Mouse (Mus musculus) MEL (cell line): ENCODE measurements at regions not wholly inside any gene's neighbourhood (a gene's known extent, or its start where the extent isn't known, plus 50 kb on each side); places are given as distances from the start of the nearest gene placed in this dataset.
A peak's percentile ranks its signal among the peaks of the same experiment; 100 is the strongest.

Experiments
- DNase-seq: peaks from one replicate; pipeline ENCODE4 v3.0.0; 2011; ENCODE audit warnings: low read depth, low spot score
- H3K27ac ChIP-seq: 2 replicates; pipeline ENCODE4 v1.5.1; 2012; ENCODE audit warnings: low read depth, mild to moderate bottlenecking, control low read depth, low read length, moderate library complexity; ENCODE audit not compliant: control insufficient read depth
- H3K27me3 ChIP-seq, 2 experiments: fragments of 150-350 bp in 1 of 2; sonication (generic) in 1 of 2; 2 replicates each; pipeline ENCODE4 v1.6.1; 2012; ENCODE audit warnings: low read length in 2 of 2, mild to moderate bottlenecking in 2 of 2, improper control_type of control experiment in 1 of 2, moderate library complexity in 1 of 2; ENCODE audit not compliant: insufficient read depth in 2 of 2, control insufficient read depth in 1 of 2
- H3K36me3 ChIP-seq, 2 experiments: 2 replicates each; pipeline ENCODE4 v1.6.1; 2012 to 2014; ENCODE audit warnings: low read length in 2 of 2, improper control_type of control experiment in 1 of 2, inconsistent platforms in 1 of 2, mild to moderate bottlenecking in 1 of 2; ENCODE audit not compliant: insufficient read depth in 2 of 2, control insufficient read depth in 1 of 2
- H3K4me1 ChIP-seq, 2 experiments: fragments of 150-350 bp in 1 of 2; sonication (generic) in 1 of 2; 2 replicates each; pipeline ENCODE4 v1.6.1; 2012; ENCODE audit warnings: low read length in 2 of 2, improper control_type of control experiment in 1 of 2, mild to moderate bottlenecking in 1 of 2; ENCODE audit not compliant: insufficient read depth in 2 of 2, control insufficient read depth in 1 of 2
- H3K4me3 ChIP-seq, 2 experiments: fragments of 150-350 bp in 1 of 2; sonication (generic) in 1 of 2; 2 replicates each; pipeline ENCODE4 v1.5.1; 2012; ENCODE audit warnings: low read depth in 2 of 2, low read length in 2 of 2, mild to moderate bottlenecking in 2 of 2, moderate library complexity in 2 of 2, control low read depth in 1 of 2, improper control_type of control experiment in 1 of 2; ENCODE audit not compliant: control insufficient read depth in 1 of 2, insufficient read depth in 1 of 2
- H3K79me2 ChIP-seq: 2 replicates; pipeline ENCODE4 v1.6.1; 2012; ENCODE audit warnings: mild to moderate bottlenecking, low read length, moderate library complexity; ENCODE audit not compliant: control insufficient read depth, poor library complexity, insufficient read depth
- H3K9ac ChIP-seq: 2 replicates; pipeline ENCODE4 v1.6.1; 2012; ENCODE audit warnings: low read depth, mild to moderate bottlenecking, control low read depth, low read length, moderate library complexity; ENCODE audit not compliant: control insufficient read depth, poor library complexity, severe bottlenecking
- H3K9me3 ChIP-seq: fragments of 150-350 bp; sonication (generic); replicated peaks from 2 replicates; pipeline ENCODE4 v1.6.1; 2012; ENCODE audit warnings: mild to moderate bottlenecking, low read length, improper control_type of control experiment, moderate library complexity; ENCODE audit not compliant: insufficient read depth
- CTCF ChIP-seq, 3 experiments: IDR thresholded peaks in 2 of 3; conservative IDR thresholded peaks in 1 of 3; 2 replicates each; pipeline ENCODE4 v1.5.1; 2011 to 2012; ENCODE audit warnings: low read length in 3 of 3, low read depth in 2 of 3, mild to moderate bottlenecking in 2 of 3, improper control_type of control experiment in 1 of 3, inconsistent platforms in 1 of 3, mixed read lengths in 1 of 3, moderate library complexity in 1 of 3; ENCODE audit not compliant: control insufficient read depth in 1 of 3, insufficient read depth in 1 of 3, poor library complexity in 1 of 3, severe bottlenecking in 1 of 3
- ELF1 ChIP-seq: IDR thresholded peaks from 2 replicates; pipeline ENCODE4 v1.6.1; 2014; ENCODE audit warnings: low read depth, mild to moderate bottlenecking, inconsistent platforms, low read length, improper control_type of control experiment, moderate library complexity
- EP300 ChIP-seq, 2 experiments: IDR thresholded peaks; 2 replicates each; pipeline ENCODE4 v1.6.1; 2011; ENCODE audit warnings: improper control_type of control experiment in 2 of 2, low read length in 2 of 2, low read depth in 1 of 2, mild to moderate bottlenecking in 1 of 2
- GABPA ChIP-seq: IDR thresholded peaks from 2 replicates; pipeline ENCODE4 v1.6.1; 2012; ENCODE audit warnings: low read depth, mild to moderate bottlenecking, inconsistent platforms, low read length, improper control_type of control experiment, moderate library complexity
- JUND ChIP-seq: IDR thresholded peaks from 2 replicates; pipeline ENCODE4 v1.6.1; 2011; ENCODE audit warnings: low read depth, mild to moderate bottlenecking, improper control_type of control experiment, low read length
- KAT2A ChIP-seq: conservative IDR thresholded peaks from 2 replicates; pipeline ENCODE4 v1.6.1; 2012; ENCODE audit warnings: low read depth, low read length, improper control_type of control experiment, inconsistent platforms
- MAFK ChIP-seq: IDR thresholded peaks from 2 replicates; pipeline ENCODE4 v1.6.1; 2011; ENCODE audit warnings: low read depth, mild to moderate bottlenecking, low read length, improper control_type of control experiment, borderline replicate concordance
- MAX ChIP-seq: IDR thresholded peaks from 2 replicates; pipeline ENCODE4 v1.6.1; 2011; ENCODE audit warnings: low read length, improper control_type of control experiment
- MAZ ChIP-seq: IDR thresholded peaks from 2 replicates; pipeline ENCODE4 v1.6.1; 2012; ENCODE audit warnings: low read depth, mild to moderate bottlenecking, inconsistent platforms, low read length, improper control_type of control experiment
- NELFE ChIP-seq: IDR thresholded peaks from 2 replicates; pipeline ENCODE4 v1.6.1; 2011; ENCODE audit warnings: low read depth, low read length, improper control_type of control experiment
- NRF1 ChIP-seq: IDR thresholded peaks from 2 replicates; pipeline ENCODE4 v1.6.1; 2014; ENCODE audit warnings: low read depth, mild to moderate bottlenecking, inconsistent platforms, low read length, improper control_type of control experiment, moderate library complexity; ENCODE audit not compliant: poor library complexity, insufficient read depth, severe bottlenecking
- POLR2A ChIP-seq, 2 experiments: IDR thresholded peaks; 2 replicates each; pipeline ENCODE4 v1.6.1; 2011 to 2012; ENCODE audit warnings: low read length in 2 of 2, mild to moderate bottlenecking in 2 of 2, control low read depth in 1 of 2, improper control_type of control experiment in 1 of 2, low read depth in 1 of 2, moderate library complexity in 1 of 2; ENCODE audit not compliant: control insufficient read depth in 1 of 2, insufficient read depth in 1 of 2, poor library complexity in 1 of 2
- POLR2AphosphoS2 ChIP-seq: IDR thresholded peaks from 2 replicates; pipeline ENCODE4 v1.6.1; 2011; ENCODE audit warnings: low read length, improper control_type of control experiment
- RAD21 ChIP-seq: IDR thresholded peaks from 2 replicates; pipeline ENCODE4 v1.6.1; 2011; ENCODE audit warnings: mild to moderate bottlenecking, low read depth, low read length, improper control_type of control experiment
- RCOR1 ChIP-seq: IDR thresholded peaks from 2 replicates; pipeline ENCODE4 v1.6.1; 2012; ENCODE audit warnings: low read depth, mild to moderate bottlenecking, inconsistent platforms, low read length, improper control_type of control experiment
- UBTF ChIP-seq: IDR thresholded peaks from 2 replicates; pipeline ENCODE4 v1.6.1; 2012; ENCODE audit warnings: low read depth, mild to moderate bottlenecking, inconsistent platforms, low read length, improper control_type of control experiment, moderate library complexity, borderline replicate concordance; ENCODE audit not compliant: insufficient read depth
- USF1 ChIP-seq: IDR thresholded peaks from 2 replicates; pipeline ENCODE4 v1.6.1; 2014; ENCODE audit warnings: low read depth, mild to moderate bottlenecking, inconsistent platforms, low read length, improper control_type of control experiment, moderate library complexity
- ZC3H11A ChIP-seq: IDR thresholded peaks from 2 replicates; pipeline ENCODE4 v1.6.1; 2012; ENCODE audit warnings: low read depth, mild to moderate bottlenecking, inconsistent platforms, low read length, improper control_type of control experiment
- ZMIZ1 ChIP-seq: IDR thresholded peaks from 2 replicates; pipeline ENCODE4 v1.6.1; 2012; ENCODE audit warnings: low read depth, mild to moderate bottlenecking, inconsistent platforms, low read length, improper control_type of control experiment, moderate library complexity
- ZNF384 ChIP-seq: IDR thresholded peaks from 2 replicates; pipeline ENCODE4 v1.6.1; 2012; ENCODE audit warnings: low read depth, mild to moderate bottlenecking, inconsistent platforms, low read length, improper control_type of control experiment

DNA sequence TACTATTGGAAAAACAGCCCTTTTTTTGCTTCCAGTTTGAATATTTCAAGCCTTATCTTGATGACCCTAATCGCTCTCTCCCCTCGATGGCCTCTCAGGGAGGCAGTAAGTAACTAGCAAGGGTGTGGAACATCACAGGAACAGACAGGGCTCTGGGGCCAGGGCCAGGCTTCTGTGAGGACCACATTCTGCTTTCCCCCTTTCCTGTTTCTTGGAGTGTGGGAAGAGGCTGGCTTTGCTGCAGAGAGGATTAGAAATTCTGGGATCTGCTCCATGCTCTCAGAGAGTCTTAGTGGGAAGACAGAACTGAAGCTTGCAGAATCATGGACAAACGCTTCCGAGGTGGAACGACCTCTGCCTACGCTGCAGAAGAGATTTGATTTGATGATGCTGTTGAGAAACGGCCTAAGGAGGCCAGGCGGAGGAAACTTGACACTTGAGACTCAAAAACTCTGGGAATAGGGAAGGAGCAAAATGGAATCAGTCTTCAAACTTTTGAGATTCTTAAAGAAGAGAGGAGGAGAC is 316.3 kb upstream of the Clint1 start:
- H3K4me3 ChIP-seq, result no peak overlapping the region
- no peak for DNase-seq
- no peaks in the 10 kb centered on the region for H3K4me1 ChIP-seq
- H3K27me3 ChIP-seq, result no peaks in the 10 kb centered on the region
- TF ChIP-seq ZNF384 (no peak), GABPA (no peak), JUND (no peak), ZMIZ1 (no peak), NRF1 (no peak), MAZ (no peak)
- no peak overlapping the region for H3K27ac ChIP-seq
- no peaks in the 10 kb centered on the region for H3K79me2 ChIP-seq
- no peaks in the 10 kb centered on the region for H3K9me3 ChIP-seq
- no peak overlapping the region for H3K9ac ChIP-seq
- no peaks in the 10 kb centered on the region for H3K36me3 ChIP-seq

DNA sequence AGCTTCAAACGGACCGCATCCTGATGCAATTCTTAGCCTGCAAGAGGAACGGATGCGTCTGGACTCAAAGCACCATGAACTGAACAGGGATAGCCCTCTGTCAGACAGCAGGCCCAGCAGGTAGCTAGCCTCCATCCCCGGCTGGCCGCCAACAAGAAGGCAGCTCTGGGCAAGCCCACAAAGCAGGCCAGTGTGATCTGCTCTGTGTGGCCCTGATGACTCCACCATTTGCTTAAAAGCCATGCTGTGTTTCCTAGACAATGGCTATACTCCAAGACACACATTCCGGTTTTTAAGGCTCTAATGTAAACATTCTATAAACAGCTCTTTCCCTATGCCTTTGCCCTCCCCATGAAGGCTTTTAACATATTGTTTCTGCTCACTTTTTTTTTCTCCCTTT is 313.8 kb upstream of the Clint1 start:
- H3K4me3 ChIP-seq, result no peak overlapping the region

DNA sequence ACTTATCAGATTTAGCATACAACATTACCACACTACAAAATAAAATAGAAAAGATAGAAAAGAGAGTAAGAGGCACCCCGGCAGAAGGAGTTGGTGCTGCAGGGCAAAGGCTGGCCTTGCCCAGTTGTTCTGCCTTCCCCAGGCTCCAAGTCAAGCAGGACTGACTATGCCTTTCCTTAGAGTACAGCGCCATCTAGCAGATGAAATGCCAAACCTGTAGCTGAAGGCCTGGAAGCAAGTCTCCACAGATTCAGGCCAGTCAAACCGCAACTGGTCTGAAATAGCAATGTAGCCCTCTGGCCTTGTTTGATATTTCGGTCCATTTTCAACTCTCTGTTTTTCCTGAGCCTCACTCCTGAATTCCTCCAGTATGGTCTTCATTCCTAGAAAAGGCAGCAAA is 312.4 kb upstream of the Clint1 start:
- no peaks in the 10 kb centered on the region for H3K27me3 ChIP-seq
- no peak for DNase-seq
- H3K9ac ChIP-seq, result no peak overlapping the region
- no peaks in the 10 kb centered on the region for H3K4me1 ChIP-seq
- H3K79me2 ChIP-seq, result no peaks in the 10 kb centered on the region
- no peak for TF ChIP-seq KAT2A
- TF ChIP-seq RAD21, result peak; percentile 8
- H3K9me3 ChIP-seq, result no peaks in the 10 kb centered on the region
- no peak overlapping the region for H3K27ac ChIP-seq
- no peaks in the 10 kb centered on the region for H3K36me3 ChIP-seq
- no peak overlapping the region for H3K4me3 ChIP-seq

More for the DNA sequence above, 313.8 kb upstream of the Clint1 start:
- Histone ChIP-seq H3K4me1 (no peaks in the 10 kb centered on the region), H3K27me3 (no peaks in the 10 kb centered on the region), H3K36me3 (no peaks in the 10 kb centered on the region), H3K79me2 (no peaks in the 10 kb centered on the region), H3K27ac (no peak overlapping the region), H3K9me3 (no peaks in the 10 kb centered on the region), H3K9ac (no peak overlapping the region)
- DNase-seq, result no peak
- TF ChIP-seq UBTF, result no peak
- no peak for TF ChIP-seq NRF1
- TF ChIP-seq POLR2A (IDR thresholded peaks at IDR 0.05; ENCODE audit: control insufficient read depth in 1 of 2, insufficient read depth in 1 of 2, low read depth in 1 of 2, low read length in 2 of 2, poor library complexity in 1 of 2), result no peak
- TF ChIP-seq CTCF (IDR thresholded peaks at IDR 0.05 in 2 of 3, conservative IDR thresholded peaks at IDR 0.05 in 1 of 3; ENCODE audit: control insufficient read depth in 1 of 3, insufficient read depth in 1 of 3, low read depth in 2 of 3, low read length in 3 of 3, poor library complexity in 1 of 3, severe bottlenecking in 1 of 3), result no peak
- TF ChIP-seq MAFK, result no peak
- no peak for TF ChIP-seq KAT2A
- no peak for TF ChIP-seq USF1
- no peak for TF ChIP-seq EP300 (IDR thresholded peaks at IDR 0.05; ENCODE audit: low read depth in 1 of 2, low read length in 2 of 2)
- no peak for TF ChIP-seq MAX
- TF ChIP-seq ELF1, result no peak
- TF ChIP-seq ZC3H11A, result no peak
- no peak for TF ChIP-seq NELFE
- TF ChIP-seq POLR2AphosphoS2, result no peak
- no peak for TF ChIP-seq JUND
- TF ChIP-seq MAZ, result no peak
- no peak for TF ChIP-seq RCOR1
